Mouse (Mus musculus) lung, postnatal 0 days (tissue): ENCODE data around the gene Sypl.

Source experiments
- CTCF ChIP-seq: IDR thresholded peaks from 2 replicates; pipeline ENCODE4 v1.5.1; 2016; ENCODE audit warnings: antibody characterized with exemption, mild to moderate bottlenecking
- EP300 ChIP-seq: IDR thresholded peaks from 2 replicates; pipeline ENCODE4 v1.6.1; 2016; ENCODE audit warnings: antibody characterized with exemption, mild to moderate bottlenecking, control low read depth

DNA sequence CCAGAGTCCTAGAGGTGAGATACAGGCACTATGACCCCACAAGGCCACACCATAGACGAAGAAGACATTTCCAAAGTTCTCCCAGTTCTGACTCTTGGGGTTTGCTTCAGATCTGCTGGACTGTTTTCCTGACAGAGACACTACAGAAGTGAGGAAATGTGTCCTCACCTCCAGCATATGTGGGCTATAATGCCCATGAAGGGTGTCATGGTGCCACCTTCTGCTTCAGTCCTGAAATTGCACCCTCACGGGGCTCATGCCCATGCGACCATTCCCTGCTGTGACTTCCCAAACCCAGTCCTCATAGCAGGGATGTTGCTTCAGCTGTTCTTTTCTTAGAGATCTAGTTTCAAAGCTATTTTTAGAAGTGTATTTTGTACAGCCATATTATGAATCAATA is 56.3 kb downstream of the Sypl start:
- TF ChIP-seq CTCF (peak; percentile 92), EP300 (no peak)
